Mouse (Mus musculus): ENCODE data around the gene Stx12.
A peak's percentile ranks its signal among the peaks of the same experiment; 100 is the strongest.

Gene Stx12

DNA sequence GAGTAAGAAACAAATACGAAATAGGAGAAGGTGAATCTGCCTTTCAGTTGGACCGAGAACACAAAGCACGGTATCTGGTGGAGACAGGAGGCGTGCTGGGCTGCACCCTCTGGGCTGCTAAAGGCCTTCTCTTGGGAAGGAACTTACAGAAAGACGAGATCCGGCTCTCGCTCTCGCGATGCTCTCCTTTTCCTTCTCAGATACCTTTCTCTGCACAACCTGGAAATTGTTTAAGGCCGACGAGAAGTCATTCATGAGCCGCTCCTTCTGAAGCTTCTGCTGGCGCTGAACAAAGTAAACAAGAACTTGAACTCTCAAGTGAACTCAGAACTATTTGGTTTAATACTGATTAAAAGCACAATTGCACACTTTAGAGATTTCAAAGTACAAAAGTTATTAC is 21.3 kb downstream of the Stx12 start:
- DNase-seq, result no peak

DNA sequence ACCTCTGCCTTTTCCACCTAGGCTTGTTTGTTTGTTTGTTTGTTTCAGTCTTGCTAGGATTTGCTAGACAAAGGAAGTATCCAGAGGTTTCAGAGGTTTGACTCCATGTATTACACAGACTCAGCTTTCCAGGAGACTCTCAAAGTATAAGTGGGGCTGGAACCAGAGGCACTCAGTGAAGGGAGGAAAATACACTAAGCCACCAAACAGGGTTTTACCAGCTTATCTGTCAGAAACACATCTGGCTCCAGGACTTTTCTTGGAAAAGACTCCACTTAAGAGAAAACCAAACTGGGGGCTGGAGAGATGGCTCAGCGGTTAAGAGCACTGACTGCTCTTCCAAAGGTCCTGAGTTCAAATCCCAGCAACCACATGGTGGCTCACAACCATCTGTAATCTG is 23.4 kb downstream of the Stx12 start:
- DNase-seq, result no peak

DNA sequence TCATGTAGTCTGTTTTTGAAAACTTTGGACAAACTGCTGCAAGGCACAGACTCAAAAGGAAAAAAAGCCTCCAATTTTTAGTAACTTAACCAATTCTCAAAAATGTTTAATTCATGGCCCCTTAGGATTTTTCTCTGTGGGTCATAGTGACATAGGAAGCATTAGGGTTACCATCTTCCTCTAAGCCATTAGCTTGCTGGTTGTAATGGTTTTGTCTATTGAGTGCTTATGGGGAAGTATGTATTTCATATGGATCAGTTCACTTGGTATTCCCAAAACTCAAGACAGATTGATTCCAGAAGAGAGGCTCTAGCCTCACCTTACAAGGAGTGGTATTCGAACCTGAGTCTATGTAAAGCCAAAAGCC is 40.6 kb downstream of the Stx12 start:
- no peak for DNase-seq

DNA sequence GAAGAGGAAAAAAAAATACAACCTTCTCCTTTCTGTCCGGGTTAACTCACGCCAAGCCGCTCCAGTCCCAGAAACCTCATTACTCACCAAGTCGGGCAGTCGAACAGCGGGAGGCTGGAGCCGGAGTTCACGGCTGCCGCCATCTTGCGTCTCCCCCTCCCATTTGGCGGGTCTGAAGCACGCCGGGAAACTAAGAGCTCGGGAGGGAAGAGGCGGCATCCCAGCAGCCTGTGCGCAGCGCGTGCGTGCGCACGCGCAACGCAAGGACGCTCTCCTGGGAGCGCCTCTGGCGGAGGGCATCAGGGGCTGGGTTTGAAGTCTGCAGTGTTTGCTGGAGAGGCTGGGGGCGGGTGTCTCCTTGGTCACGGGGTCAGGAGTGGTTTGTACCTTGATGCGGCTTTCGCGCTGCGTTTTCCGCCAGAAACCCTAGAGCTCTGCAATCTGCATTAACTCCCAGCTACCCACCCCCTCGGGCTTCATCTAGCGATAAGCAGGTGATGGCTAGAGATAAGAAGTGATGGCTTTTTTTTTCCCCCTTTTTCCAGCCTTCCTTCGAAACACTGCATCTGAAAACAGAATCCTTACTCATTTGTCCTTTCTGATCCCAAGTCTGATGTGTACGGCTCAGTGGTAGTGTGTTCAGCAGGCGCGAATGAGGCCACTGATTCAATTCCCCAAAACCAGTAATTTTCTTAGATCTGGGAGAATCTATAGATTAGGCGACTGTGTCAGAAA is 41.2 kb downstream of the Stx12 start, which contains the start of gene Ppp1r8:
Ppp1r8 (minus strand) TSS at position 200 of the 735 bp plus-strand sequence.
- peak; percentile 90 to 93 for DNase-seq

DNA sequence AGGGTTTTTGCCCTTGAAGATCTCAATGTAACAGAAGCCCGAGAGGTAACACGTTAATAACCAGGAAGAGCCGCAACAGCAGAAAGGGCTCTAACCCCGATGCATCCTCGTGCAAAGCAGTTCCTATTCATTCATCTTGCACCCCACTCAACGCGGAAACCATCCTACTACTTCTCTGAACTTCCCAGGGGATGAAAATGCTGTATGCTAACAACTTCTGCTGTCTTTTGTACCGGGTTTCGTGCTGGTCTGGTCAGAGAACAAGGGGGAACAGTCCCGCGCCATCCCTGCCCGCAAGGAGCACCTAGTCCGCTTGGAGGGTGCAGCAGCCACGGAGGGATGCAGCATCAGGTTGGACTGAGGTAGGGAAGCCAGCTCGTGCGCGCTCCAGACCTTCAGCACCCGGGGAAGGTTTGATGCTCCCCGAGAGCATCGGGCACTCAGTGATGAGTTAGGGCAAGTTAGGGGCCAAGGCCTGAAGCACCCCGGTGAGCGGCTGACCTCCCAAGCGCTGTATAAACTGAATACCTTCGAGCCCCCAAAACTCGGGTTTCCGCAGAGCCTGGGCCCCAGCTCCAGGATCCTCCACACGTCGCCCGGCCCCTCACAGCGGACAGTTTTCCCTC is 41.9 kb downstream of the Stx12 start:
- peak; percentile 47 to 52 for DNase-seq

DNA sequence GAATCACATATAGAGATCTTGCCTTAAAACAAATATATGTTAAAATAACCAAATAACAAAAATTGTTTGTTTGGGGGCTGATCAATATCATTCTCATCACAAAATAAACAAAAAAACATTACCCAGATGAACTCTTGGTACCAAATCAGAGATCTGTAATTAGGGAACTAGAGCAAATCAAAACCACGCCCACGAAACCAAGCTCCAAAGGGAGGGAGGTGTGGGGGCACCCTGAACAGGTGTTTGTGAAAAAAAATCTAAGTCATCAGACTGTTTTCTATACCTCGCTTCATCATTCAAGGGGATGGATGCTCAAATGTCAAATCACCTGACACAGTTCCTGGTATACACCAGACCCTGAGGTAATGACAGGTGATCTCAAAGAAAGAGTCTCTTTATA is 42.8 kb downstream of the Stx12 start:
- DNase-seq, result no peak

DNA sequence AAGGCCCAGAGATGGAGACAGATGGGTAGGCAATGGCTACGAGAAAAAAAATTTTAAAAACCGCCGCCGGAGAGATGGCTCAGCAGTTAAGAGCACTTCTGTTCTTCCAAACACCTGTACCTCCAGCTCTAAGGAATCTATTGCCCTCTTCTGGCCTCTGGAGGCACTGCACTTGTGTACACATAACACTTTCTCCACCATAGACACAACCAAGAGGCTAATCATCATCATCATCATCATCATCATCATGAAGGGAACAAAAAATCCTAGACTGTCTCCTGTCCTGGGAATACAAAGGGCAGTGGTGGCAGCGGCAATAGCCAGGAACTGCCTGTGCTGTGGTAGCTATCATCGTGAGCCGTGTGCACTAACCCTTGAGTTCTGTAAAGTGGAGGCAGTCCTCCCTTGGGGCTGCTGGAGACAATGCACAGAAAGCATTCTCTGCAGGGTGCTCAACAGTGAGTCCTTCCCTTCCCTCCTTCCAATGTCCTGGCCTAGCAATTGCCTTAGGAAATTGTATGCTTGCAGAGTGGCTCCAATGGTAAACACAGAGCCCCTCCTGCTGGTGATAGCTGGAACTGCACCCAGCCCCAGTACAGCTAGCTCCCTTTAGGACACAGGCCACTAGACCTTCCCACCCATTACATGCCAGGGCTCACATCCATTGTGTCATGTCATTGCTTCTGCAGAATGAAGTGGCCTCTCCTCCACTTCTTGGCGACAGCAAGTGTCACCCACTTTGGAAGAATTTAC is 60.5 kb downstream of the Stx12 start:
- peak; percentile 30 to 48 for DNase-seq

DNA sequence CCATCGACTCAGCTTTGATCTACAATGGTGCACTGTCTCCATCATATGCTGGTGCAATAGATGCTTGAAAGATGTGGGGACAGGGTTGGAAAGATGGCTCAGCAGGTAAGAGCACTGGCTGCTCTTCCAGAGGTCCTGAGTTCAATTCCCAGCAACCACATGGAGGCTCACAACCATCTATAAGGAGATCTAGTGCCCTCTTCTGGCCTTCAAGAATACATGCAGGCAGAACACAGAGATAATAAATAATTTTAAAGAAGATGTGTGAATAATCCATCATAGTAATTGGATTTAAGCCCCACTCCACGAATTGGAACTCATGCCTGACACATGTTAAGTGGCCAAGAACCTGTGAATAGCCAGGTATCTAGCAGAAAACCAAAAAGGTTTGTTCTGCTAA is 65.9 kb downstream of the Stx12 start:
- no peak for DNase-seq

DNA sequence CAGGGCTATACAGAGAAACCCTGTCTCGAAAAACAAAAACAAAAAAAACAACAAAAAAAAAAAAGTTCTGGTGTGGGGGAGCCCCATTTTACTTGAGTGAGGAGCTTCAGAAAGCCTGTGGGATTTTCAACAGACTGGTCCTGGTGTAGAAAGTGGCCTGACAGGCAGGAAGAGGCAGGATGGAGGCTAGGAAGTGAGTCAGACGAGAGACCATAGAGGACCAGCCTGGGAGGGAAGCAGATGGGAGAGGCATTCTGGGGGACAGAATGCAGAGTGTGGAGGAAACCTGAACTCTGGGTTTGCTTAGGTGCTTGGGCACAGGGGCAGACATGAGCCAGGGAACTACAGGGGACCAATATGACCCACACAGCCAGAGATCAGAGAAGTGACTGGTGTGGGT is 67.5 kb downstream of the Stx12 start:
- no peak for DNase-seq

DNA sequence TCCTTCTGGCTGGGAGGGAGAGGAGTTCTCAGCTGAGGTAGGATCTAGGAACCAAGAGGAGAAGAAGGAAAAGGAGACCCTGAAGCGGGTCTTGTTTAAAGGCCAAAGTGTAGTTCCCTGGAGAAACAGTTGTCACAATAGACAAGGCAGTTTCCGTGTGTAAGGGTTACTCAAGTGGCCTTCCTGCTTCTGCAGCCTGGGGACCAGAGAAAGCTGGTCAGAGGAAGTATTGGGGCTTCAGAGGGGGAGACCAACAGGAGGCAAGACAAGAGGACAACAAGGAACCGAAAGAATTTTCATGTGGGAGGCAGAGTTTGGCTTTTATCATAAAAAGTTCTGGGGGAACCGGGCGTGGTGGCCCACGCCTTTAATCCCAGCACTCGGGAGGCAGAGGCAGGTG is 67.9 kb downstream of the Stx12 start:
- DNase-seq, result no peak

DNA sequence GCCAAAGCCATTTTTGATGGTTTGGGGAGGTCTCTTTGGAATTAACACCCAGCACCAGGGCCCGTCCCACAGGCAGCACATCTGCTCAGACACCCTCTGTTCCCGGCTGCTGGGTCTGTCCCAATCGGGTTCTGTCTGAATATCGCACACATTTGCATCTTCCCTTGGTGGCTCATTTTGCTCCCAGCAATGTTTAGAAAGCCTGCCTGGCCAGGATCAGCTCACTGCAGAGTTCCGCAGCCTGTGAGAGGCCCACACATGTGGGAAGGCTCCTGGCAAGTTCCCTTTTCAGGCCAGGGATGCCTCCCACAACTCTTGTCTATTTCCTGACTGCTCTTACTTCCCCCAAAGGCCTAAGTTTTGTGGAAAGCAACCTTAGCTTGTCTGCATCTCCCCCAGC is 74.7 kb downstream of the Stx12 start:
- no peak for DNase-seq

DNA sequence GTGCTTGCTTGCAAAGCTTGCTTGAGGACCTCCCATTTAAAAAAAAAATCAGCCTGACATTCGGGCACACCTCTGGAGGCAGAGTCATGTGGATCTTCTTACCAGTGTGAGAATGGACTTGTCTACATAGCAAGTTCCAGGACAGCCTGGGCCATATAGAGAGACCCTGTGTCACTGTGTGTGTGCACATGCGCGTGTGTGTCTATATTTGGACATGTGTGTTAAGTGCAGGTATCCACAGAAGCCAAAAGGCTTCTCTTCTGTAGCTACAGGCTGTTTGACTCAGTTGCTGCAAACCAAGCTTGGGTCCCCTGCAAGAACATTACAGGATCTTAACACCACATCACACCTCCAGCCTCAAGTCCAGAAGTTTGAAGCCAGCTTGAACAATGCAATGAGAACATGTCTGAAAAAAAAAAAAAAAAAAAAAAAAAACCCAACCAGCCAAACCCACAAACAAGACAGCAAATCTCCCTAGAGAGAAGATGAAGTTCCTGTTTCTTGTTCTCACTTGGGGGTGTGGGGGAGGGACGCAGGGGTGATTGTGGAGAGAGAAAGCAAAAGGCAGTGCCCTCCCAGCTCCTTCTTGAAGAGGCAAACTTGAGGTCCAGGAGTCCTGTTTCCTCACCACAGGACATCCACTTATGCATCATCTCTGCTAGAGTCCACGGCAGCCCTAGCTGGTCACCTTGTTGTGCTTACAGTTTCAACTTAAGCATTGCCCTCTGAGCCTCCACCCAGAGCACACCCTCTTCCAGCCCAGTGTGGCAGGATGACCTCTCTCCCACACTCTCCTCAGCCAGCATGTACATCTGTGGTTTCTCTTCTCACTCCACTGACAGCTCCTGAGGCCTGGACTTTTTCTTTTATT is 76.3 kb downstream of the Stx12 start:
- DNase-seq, result no peak

DNA sequence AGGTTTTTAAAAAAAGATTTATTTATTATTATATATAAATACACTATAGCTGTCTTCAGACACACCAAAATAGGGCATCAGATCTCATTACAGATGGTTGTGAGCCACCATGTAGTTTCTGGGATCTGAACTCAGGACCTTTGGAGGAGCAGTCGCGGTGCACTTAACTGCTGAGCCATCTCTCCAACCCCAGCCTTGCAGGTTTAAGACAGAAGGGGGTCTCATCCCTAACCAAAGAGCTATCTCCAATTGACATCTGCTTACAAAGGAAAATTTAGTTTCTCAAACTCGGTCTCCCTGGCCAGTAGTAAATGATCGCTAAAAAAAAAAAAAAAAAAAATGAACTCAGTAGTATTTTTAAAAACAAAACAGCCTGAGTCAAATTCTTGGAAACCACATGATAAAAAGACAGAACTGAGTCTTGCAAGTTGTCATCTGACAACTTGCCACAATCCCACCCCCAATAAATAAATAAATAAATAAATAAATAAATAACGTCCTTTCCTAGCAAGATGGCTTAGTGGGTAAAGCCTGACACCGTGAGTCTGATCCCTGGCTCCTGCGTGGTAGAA is 77.6 kb downstream of the Stx12 start:
- DNase-seq, result no peak

DNA sequence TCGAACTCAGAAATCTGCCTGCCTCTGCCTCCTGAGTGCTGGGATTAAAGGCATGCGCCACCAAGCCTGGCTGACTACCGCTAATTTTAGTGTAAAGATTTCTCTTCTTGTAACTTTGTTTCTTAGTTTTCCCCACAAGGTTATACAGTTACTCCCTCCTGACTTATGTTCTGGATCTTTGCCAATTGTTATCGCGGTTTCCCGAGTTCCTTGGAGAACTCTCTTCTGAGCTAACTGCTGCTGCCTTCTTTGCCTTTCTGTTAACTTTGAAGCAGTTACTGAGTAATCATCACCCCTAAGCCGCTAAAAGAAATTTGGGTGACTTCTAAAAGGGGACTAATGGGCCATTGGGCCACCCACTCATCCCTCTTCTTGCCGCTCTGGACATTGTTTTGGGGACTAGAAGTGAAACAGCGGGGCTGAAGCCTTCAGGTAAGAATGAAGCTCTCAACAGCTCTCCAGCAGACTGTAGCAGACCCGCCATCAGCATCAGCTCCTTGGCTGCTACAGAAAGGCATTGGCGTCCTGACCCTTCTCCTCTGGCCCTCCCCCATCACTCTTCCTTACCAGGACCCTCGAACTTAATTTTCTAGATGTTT is 78.6 kb downstream of the Stx12 start:
- DNase-seq, result no peak

DNA sequence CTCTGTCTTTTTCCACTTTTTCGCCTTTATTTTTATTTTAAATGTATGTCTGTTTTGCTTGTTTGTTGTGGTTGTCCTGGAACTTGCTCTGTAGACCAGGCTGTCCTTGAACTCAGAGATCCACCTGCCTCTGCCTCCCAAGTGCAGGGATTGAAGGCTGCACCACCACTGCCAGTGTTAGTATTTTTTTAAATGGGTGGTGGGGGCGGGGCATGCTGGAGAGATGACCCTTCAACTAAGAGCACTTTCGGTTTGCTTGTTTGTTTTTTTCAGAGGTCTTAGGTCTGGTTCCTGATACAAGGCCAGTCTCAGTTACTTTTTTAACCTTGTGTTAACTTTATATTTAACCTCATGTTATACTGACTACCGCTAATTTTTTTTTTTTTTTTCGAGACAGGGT is 79.2 kb downstream of the Stx12 start:
- DNase-seq, result no peak

DNA sequence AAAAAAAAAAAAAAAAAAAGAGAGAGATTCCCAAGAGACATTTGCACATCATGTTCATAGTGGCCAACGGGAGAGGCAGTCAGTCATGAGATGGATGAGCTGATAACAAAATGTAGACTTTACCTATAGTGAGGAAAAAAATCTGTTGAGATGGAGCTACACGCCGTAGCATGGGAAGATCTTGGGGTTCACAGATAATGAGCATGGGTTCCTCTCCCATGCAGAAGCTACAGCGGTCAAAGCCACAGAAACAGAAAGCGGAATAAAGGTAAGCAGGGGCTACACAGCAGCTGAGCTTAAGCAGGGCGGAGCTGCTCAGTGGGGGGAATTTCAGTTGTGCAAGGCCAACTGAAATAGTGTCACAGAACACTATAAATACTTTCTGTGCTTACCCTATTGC is 80.0 kb downstream of the Stx12 start:
- DNase-seq, result no peak

DNA sequence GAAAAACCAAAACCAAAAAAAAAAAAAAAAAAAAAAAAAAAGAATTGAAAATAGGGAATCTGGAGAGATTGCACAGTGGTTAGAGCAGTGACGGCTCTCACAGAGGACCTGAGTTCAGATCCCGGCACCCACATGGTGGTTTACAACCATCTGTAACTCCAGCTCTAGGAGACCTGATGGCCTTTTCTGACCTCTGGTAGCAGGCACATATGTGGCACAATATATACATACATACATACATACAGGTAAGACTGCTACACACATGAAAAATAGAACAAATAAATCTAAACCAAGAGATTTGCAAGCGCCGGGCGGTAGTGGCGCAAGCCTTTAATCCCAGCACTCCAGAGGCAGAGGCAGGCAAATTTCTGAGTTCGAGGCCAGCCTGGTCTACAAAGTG is 80.4 kb downstream of the Stx12 start:
- no peak for DNase-seq

Data from cerebellum, postnatal 25 days (tissue).